Mouse (Mus musculus) cerebellum, adult 2 months (tissue): ENCODE results near the gene Bmp7.

Experiments used
- CTCF ChIP-seq: fragments of 200-500 bp; IDR thresholded peaks from 2 replicates; pipeline ENCODE4 v1.5.1; 2011; ENCODE audit warnings: low read depth, mild to moderate bottlenecking, control low read depth, low read length, moderate library complexity, borderline replicate concordance; ENCODE audit not compliant: insufficient read depth
- POLR2A ChIP-seq: fragments of 200-500 bp; IDR thresholded peaks from 2 replicates; pipeline ENCODE4 v1.6.1; 2011; ENCODE audit warnings: low read length, control low read depth, borderline replicate concordance; ENCODE audit not compliant: insufficient read depth

GRCm38 (mm10) chr2:172824906-172825784 is 115.0 kb downstream of the Bmp7 start:
- TF ChIP-seq CTCF (no peak), POLR2A (no peak)
